Mouse (Mus musculus): ENCODE data around the gene Kank1. TPM values are rescaled to one million over a fixed set of nuclear protein-coding genes. Genes with fewer than 3 reads are reported as not detected.

Gene Kank1
- 10 to 100 TPM; 40.4 to 50.0 (median 45.6) TPM for total RNA-seq (2022)

DNA sequence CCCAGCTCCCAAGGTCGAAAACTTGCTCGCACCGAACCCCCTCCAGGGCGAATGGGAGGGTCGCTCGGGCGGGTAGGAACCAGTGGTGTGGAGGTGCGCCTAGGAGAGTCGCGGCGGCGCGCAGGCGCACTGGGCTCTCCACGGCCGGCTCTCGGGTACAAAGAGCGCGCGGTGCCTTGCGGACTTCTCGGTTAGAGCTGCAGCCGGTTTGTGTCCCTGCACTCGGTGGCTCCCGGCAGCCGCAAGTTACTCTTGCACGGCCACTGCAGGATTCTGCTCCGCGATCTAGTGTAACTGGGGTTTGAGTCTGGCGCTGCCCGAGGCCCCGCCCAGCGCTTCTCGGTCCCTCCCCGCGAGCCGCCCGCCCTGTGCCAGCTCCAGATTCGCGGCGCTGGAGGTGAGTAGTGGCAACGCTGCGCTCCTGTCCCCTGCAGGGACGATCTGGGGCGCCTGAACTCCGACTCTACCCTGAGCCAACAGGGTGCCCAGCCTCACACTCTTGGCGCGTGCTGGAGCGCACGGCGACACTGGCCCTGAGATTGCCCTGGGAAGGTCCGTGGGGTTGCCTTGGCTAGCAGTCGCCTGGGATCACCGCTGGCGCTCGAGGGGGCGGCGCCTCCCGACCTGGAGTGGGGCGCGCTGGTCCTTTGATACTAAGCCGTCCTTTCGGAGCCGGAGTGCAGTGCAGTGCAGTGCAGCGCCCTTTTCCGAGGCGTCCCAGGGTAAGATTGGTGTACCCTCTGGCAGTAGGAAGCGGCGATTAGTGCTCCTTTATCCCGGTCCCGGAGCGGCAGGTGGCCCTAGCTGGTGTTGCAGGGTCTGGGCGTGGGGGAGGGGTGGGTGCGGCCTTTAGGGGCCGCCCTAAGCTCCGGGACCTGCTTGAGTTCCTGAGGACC, at the start of gene Kank1:
Kank1 (plus strand) TSS at position 380 of the 896 bp plus-strand sequence.
- DNase-seq (ENCODE audit: low spot score), result peak; percentile 43

DNA sequence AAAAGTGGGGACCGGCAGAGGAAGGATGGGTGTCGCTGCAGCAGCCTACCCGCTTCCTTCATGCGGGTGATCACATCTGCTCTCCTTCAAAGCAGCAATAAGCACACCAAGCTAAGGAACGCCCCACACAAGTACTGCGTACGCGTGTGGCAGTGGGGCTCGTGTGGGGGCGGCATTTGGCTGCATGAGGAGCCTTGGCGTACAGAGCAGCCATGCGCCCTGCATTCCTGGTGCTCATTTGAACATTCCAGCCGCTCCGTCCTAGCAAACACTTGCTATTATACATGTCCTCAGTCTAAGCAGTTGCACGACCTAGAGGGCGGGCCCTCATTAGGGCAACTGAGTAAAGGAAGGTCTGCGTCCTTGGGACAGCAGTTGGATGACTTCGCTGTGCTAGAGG, 49.1 kb upstream of the Kank1 start:
- DNase-seq (ENCODE audit: low spot score), result no peak

DNA sequence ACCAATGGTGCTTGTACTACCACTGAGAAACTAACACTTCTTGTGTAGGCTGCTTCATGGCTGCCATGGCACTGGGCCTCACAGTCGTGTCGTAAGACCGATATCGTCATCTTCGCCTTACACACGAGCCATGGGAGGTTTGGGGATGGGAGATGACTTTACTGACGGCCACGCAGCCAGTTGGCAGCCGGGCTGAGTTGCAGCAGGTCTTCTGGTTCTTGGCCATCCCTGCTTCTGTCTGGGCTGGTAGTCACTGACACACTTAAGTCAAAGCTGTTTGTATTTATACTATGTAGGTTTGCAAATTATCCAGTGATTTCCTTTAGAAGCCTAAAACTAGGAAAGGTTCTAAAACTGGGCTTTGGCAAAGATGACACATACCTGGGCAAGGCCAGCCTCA, 43.0 kb upstream of the Kank1 start:
- no peak for DNase-seq (ENCODE audit: low spot score)

DNA sequence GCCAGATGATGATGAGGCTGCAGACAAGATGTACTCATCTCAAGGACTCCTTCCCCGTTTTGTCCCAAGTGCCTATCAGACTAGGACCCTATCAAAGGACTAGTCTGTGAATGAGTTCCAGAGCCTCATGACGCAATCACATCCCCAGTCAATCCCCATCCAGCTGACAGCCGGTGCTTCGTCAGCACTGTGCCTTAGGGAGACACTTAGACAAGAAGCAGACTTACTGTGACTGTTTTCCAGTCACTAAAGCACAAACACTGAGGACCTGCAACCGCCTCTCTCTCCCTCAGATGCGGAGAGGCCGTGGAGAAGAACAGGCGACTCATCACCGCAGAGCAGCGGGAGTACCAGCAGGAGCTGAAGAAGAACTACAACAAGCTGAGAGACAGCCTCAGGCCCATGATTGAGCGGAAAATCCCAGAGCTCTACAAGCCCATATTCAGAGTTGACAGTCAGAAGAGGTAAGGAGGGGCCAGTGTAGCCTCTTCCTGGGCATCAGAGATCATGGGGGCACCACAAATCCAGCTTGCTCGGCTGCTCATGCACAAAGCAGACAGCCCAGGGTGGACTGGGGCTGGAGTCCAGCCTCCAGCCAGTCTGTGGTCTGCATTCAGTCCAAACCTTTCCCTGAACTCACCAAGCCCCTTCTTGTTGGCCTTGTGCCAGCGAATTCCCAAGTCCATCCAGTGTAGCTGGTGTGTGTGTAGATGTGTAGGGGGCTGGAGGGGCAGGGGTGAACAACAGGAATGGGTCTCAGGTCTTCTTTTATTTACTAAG, 36.5 kb upstream of the Kank1 start:
- no peak for DNase-seq (ENCODE audit: low spot score)

DNA sequence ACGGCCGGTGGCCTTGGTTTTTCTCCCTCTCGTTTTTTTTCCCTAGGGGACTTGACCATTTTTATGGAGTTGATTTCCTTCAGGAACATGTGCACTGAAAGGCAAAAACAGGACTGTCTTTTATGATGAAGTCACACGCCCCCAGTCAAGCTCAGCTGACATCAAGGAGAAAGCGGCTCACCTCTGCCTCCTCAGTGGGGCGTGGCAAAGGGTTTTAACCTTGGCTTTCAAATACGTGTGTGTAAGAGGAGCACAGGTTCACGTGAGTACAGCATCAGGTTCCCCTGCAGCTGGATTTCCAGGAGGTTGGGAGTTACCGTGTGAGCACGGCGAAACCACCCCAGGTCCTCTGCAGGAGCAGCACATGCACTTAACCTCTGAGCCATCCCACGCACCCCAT, 33.7 kb upstream of the Kank1 start:
- DNase-seq (ENCODE audit: low spot score), result no peak

DNA sequence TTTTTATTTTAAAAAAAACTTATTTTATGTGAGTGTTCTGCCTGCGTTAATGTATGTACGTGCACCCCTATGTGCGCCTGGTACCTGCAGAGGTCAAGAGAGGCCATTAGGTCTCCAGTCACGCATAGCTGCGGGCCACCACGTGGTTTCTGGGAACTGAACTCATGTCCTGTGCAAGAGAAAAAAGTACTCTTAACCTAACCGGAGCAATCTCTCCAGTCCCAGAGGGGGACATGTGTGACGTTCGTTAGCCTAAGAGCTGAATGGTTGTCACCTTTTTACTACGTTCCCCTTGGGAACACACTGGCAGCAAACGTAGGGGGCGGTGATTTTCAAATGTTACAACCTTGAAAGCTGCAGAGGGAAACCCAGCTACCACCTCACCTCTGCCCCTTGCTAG, 29.8 kb upstream of the Kank1 start:
- DNase-seq (ENCODE audit: low spot score), result no peak

DNA sequence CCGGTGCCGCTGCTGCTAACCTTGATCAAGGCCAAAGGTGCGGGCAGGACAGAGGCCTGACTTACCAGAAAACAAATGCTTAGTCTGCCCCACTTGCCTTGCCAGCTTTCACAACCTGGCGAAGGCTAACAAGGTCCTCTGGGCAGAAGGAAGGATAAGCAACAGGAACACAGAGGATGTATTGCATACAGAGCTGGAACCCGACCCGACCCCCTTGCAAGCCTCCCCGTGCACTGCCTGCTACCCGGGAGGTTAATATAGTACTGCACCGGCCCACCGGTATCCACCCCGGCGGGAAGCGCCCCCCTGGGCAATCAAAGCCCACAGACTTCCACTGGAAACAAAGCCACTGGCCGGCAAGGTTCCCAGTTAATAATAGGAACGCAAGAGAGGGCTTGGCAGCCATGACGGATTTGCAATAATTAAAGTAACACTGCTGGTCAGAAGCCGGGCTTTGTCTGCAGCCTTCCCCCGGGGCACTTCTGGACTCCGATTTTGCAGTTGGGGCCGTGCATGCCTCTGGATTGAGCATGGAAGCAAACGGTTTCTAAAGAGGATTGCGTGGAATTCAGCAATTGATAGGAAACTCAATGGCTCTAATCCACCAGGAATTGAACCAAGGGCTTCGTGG, 28.9 kb upstream of the Kank1 start:
- peak; percentile 25 for DNase-seq (ENCODE audit: low spot score)

DNA sequence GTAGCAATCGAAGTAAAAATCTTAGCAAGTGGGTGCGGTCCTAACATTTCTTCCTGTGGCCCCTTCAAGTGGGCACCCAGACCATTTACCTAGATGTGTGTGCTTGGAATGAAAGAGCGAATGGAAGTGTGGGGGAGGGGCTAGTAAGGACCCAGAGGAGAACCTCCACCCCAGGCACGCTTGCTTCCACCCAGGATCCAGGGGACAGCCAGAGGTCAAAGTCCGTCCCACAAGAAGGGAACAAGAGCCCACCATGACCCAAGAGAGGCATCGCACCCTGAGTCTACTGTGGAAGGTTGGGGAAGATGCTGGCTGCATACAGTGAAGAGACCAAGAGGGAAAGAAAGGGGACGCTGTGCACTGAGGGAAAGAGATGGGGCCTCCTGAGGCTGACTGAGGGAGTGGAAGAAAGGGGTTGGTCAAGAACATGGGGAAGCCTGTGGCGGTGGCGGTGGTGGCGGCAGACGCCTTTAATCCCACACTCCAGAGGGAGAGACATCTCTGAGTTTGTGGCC, 28.1 kb upstream of the Kank1 start:
- no peak for DNase-seq (ENCODE audit: low spot score)

DNA sequence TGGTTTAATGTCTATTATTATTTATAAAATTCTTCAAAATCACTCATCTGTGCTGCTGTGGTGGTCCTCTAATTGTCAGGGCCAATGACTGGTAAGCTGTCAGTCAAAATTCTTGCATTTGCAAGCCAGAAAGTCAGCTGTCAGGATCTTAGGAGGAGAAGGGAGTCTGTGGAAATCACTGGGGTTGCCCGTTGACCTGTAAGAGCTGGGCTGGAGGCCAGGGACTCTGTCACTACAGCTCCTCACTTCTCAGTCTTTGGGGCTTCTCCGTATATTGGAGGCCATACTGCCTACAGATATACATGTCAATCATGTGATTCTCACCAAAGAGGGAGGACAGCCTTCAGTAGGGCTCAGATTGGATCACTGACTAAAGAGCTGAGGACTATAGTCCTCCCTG, 16.2 kb upstream of the Kank1 start:
- DNase-seq (ENCODE audit: low spot score), result no peak

DNA sequence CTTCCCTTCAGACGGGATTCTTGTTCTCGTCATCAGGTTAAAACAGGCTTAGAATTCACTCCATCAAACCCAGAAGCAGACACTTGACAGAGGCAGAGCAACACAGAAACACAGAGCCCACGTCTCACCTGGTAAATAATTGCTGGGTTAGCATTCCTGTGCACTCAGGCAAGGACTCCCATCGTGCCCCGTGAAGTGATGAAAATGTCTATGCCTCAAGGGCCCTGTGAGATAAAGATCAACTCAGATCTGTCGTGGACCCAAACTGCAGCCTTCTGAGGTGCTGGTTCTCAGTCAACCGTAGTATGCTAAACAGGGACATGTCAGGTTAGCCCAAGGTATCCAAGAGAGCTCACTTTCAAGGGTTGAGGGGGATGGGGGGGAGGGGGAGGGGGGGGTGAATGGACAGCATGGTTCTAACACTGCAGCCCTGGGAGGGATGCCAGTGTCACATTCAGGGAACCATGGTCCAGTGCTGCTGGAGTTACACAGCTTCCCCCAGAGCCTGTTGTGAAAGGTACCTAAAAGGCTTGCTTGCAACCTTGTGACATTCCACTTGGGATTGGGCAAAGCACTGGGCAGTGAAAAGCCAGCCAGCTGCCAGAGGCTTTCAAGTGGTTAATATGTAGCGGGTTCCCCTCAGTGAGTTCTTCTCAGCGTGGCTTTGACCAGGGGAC, 14.7 kb upstream of the Kank1 start:
- DNase-seq (ENCODE audit: low spot score), result no peak

DNA sequence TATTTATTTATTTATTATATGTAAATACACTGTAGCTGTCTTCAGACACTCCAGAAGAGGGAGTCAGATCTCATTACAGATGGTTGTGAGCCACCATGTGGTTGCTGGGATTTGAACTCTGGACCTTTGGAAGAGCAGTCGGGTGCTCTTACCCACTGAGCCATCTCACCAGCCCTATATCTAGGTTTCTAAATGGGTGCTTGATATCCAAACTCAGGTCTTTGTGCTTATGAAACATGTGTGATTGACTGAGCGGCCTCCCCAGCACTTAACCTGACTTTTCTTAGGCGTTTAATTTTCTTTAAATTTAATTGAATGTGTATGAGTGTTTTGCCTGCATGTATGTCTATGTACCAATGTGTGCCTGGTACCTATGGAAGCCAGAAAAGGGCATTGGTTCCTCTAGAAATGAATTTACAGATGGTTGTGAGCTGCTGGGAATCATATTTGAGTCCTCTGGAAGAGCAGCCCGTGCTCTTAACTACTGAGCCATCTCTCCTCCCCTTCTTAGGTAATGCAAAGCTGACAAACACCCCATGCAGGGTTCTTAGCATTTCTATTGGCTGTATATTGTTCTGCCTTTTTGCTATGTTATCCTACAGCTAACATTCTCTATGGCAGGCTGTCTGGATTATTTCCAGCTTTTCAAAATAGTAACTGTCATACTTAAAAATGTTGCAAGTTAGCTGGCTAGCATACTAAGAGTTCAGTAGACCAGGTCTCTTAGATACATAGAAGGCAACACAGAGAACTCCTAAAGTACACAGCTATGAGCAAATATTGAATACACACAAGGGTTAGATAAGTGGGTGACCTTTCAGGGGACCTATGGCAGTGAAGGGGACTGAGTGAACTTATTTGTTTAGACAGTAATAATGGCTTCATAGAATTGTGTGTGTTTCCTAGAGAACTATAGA, 6.5 kb upstream of the Kank1 start:
- no peak for DNase-seq (ENCODE audit: low spot score)

DNA sequence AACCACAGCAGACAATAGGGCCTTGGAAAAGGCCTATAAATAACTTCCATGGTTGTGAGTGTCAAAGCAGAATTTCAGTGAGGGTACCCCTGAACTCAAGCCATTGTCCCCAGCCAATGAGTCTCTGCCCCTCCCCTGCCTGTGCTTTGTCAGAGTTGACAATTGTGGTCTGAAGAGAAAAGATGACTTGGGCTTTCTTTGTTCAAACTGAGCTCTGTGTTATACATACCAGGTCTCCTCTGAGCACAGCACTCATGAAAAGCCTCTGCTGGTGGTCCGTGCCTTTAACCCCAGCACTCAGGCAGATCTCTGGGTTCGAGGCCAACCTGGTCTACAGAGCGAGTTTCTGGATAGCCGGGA, 5.8 kb upstream of the Kank1 start:
- no peak for DNase-seq (ENCODE audit: low spot score)

DNA sequence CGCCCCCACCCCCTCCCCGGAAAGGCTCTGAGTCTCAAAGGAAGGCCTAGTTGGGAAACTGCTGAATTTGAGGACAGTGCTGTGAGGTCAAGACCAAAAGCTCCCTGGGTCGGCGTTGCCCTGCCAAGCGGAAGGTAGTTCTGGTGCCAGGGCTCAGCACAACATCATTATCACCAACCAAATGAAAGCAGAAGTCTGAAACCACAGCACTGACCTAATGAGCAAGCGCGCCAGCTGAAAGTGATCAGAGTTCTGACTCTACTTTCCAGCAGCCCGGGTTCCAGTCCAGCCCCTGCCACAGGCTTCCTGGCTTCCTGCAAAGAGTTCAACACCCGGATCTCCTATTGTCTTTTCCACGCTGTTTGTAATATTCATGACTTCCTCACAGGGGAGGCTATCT, 4.7 kb upstream of the Kank1 start:
- DNase-seq (ENCODE audit: low spot score), result no peak

DNA sequence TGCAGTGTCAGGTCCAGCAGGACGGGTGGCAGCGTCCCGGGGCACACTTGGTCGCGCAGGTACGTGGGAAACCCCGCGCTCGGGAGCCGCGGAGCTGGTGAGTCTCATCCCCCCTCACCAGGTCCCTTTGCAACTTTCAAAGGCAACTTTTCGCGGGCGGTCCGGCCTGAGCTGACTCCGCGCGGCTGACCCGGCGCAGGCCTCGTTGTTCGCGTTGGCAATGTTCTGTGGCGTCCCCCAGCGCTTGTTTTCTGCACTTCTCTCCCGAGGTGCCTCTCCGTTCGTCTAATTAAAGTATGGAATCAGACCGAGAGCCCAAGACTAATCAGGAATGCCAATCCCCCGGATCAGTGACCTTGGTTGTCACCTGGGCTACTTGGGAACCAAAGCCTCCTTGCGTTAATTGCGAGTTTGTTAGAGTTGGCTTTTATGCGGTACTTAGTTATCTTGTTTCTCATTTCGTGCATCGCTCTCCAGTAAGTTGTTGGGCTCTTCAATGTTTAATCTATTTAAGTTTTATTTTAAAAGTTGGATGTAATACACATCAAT, 791 bp downstream of the Kank1 start:
- no peak for DNase-seq (ENCODE audit: low spot score)

DNA sequence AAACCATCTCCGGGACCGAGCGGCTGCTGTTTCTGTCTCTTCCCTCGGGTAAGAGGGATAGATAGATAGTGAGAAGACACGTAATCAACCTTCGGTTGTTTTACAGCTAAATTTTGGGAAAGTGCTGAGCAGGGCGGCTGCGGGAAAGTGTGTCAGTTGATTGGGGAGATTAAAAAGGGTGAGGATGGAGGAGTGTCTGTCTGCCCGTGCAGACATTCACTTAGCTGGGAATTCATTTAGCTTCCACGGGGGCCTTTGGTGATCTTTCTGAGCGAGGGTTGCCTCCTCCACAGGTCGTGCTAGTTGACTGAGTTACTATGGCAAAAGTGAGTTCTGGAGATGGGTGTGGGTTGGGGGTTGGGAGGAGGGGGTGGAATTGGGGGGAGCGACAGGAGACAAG, 1.3 kb downstream of the Kank1 start:
- no peak for DNase-seq (ENCODE audit: low spot score)

DNA sequence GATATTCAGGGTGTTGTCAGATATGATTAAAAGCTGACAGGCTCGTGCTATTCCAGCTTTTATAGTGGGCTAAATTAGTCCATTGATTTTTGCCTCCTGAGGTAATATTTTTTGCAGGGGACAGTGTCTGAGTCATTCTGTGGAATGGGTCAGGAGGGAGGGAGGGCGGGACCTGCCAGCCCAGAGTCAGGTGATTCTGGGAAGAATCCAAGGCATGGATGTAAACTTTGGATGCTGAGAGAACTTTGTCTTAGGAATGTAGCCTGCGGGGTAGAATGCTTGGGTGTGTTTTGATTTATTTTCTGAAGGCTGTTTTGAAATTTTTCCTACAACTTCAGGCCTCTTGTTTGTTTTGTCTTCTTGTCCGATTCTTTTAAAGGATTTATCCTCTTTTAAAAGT, 6.8 kb downstream of the Kank1 start:
- no peak for DNase-seq (ENCODE audit: low spot score)

DNA sequence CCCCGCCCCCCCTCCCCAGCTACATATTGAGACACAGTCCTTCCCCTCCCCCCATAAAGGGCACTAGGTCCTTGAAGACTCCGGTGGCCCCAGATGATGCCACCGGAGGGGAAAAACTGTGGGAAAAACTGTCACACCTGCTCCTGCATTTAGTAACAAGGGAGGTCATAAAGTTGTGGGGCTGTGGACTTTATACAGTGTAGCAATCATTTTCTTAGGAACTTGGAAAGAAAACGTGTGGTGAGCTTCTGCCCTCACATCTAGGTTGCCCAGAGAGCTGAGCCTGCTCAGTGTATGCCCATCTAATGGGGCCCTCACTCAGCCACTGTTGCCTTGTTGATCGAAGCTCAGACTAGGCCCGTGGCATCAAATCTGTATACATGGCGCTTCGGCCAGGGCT, 9.3 kb downstream of the Kank1 start:
- DNase-seq (ENCODE audit: low spot score), result no peak

DNA sequence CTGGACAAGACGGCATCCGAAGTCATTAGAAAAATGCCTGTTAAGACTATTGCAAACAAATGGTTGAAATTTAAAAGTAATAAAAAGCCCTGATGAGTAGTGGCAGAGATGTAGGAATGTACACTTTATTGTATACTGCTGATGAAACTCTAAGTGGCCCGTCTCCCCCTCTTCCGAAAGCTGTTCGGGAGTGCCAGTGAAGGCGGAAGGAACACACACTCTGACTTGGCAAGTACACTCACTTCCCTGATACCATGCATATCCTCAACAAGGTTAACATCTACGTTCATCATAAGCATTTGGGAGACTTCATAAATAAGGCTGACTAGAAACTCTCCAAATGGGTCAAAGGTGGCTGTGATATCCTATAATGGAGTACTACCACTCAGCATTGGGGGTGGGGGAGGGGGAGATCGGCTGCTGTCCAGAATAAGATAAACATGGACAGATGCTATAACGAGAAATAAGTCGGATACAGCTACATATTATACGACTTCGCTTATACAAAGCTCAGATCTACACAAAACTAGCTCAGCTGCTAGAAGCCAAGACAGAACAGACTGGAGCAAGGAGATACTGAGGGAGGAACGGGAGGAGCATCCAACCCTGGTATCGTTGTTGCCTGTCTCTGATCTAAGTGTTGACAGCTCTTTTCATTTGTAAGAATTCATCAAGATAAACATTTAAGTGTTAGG, 11.2 kb downstream of the Kank1 start:
- no peak for DNase-seq (ENCODE audit: low spot score)

DNA sequence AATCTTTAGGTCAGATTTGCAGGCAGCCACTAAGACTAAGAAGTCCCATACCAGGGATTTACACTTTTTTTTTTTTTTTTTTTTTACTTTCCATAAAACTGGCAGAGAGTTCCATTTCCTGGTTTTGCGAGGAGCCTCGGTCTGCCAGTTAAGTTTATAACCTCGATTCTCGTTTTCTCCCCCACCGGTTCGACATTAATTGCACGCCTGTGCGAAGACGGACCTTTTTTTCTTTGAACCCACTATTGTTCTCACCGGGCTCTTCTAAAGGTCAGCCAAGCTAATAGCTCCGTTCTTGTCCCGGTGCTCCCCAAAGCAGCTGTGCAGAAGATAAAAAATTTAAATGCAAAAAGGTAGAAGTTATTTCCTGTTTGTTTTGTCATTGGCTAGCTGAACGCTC, 12.5 kb downstream of the Kank1 start:
- no peak for DNase-seq (ENCODE audit: low spot score)

DNA sequence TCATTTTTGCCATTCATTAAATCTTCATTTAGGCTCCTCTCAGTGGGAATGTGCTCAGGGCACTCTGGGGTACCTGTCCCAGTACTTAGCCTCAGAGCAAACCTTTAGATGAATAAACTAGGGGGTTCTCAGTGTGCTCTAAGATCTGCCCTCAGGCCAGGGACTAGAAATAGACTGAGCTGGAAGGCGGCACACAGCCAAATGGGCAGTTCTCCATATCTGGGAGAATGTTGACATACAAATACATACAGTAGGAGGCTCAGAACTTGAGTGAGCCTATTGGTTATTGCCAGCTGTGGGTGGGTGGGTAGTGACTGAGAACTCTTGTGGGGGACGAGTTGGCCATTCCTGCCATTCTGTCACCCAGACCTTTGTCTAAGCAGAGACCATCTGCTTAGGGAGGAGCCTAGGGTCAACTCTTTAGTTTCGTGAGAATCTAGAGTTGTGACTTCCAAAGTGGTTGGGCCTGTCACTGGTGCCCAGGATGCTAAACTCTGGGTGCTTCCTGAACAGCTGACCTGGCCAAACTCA, 14.9 kb downstream of the Kank1 start:
- no peak for DNase-seq (ENCODE audit: low spot score)

Data from heart, adult 8-10 months (tissue).